ENCODE assay signal across 29 mouse cellular contexts in the genomic region with DNA sequence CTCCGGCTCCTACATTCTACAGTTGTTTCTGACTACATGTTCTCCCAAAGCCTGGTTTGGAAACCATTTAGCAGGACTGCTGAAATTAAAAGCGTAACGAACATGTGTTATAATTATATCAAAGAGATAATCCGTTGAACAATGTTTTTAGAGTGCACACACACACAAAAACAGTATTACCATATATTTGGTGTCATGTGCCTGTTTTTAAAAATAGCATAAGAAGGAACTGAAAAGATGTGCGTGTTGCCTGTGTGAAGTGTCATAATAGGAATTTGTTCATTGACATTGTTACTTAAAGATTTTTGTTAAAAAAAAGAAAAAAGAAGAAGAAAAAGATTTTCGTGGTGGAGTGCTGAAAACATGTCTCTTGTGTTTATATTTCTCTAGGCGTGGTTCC.
"Had no signal": no experiment of that assay in that cellular context is flagged by ENCODE, and none has a peak within 500 bp of the region (broad histone marks: within the 10 kb centered on the region; RNA-seq: fewer than 3 reads in every experiment).

No protein-coding gene starts in this region.

- H3K4me2 ChIP-seq: heart, embryonic 11.5 days; heart, embryonic 13.5 days; heart, embryonic 15.5 days; hindbrain, embryonic 12.5 days; hindbrain, embryonic 14.5 days; intestine, embryonic 15.5 days; limb, embryonic 12.5 days; liver, embryonic 11.5 days had no signal

- H3K9me3 ChIP-seq: heart, embryonic 15.5 days; hindbrain, embryonic 12.5 days; intestine, embryonic 15.5 days; limb, embryonic 10.5 days had no signal

- H3K4me1 ChIP-seq: intestine, embryonic 15.5 days; limb, embryonic 10.5 days; limb, embryonic 12.5 days had no signal

- H3K27me3 ChIP-seq: heart, embryonic 13.5 days; heart, embryonic 15.5 days; hindbrain, embryonic 12.5 days; intestine, embryonic 15.5 days; limb, embryonic 12.5 days had no signal

- H3K27ac ChIP-seq: gastrocnemius, adult 2 months; heart, adult 2 months; heart, embryonic 13.5 days; heart, embryonic 15.5 days; hindbrain, embryonic 10.5 days; hindbrain, embryonic 12.5 days; hindbrain, embryonic 14.5 days; intestine, embryonic 15.5 days; layer of hippocampus, adult 2 months; limb, embryonic 10.5 days; limb, embryonic 12.5 days had no signal

- H3K9ac ChIP-seq: heart, embryonic 13.5 days; heart, embryonic 15.5 days; hindbrain, embryonic 12.5 days; hindbrain, embryonic 14.5 days; intestine, embryonic 15.5 days; limb, embryonic 12.5 days had no signal

- H3K4me3 ChIP-seq: gastrocnemius, adult 2 months; heart, adult 2 months; heart, embryonic 13.5 days; heart, embryonic 15.5 days; hindbrain, embryonic 10.5 days; hindbrain, embryonic 12.5 days; intestine, embryonic 15.5 days; layer of hippocampus, adult 2 months; limb, embryonic 10.5 days; limb, embryonic 12.5 days had no signal

- H3K36me3 ChIP-seq: hindbrain, embryonic 10.5 days; hindbrain, embryonic 12.5 days; intestine, embryonic 15.5 days; limb, embryonic 10.5 days had no signal

- ATAC-seq: hindbrain, embryonic 16.5 days; inflammation-experienced regulatory T-cells, adult 6 months; intestine, embryonic 15.5 days; intestine, postnatal 0 days had no signal

- DNase-seq: gastrocnemius, adult 2 months; gastrocnemius, postnatal 10 days; gastrocnemius, postnatal 25 days; heart, adult 11 months; heart, adult 2 months; heart, postnatal 14 days; heart, postnatal 36 days; kidney, adult 18-20 months; kidney, adult 8-10 months; kidney, postnatal 10 days; kidney, postnatal 25 days; kidney, postnatal 4 days; layer of hippocampus, adult 9-11 months; layer of hippocampus, postnatal 36 days; liver had no signal
